Mouse (Mus musculus) midbrain, embryonic 13.5 days (tissue): Measurements from ENCODE around the gene Mef2c. TPM values are rescaled to one million over a fixed set of nuclear protein-coding genes. Genes with fewer than 3 reads are reported as not detected.

Source experiments
- ATAC-seq: fragments of 200-750 bp; cut with Nextera tagmentation; 2 replicates; pipeline ENCODE4 v1.8.0; 2017; ENCODE audit warnings: mild to moderate bottlenecking, moderate TSS enrichment, moderate library complexity
- H3K27ac ChIP-seq: fragments of 300-500 bp; sonication (generic); 2 replicates; pipeline ENCODE4 v1.5.1; 2015; ENCODE audit warnings: inconsistent platforms, mild to moderate bottlenecking, moderate library complexity
- H3K27me3 ChIP-seq: fragments of 300-500 bp; sonication (generic); 2 replicates; pipeline ENCODE4 v1.6.1; 2015; ENCODE audit warnings: mild to moderate bottlenecking, inconsistent platforms
- H3K36me3 ChIP-seq: fragments of 300-500 bp; sonication (generic); 2 replicates; pipeline ENCODE4 v1.6.1; 2015; ENCODE audit warnings: mild to moderate bottlenecking, inconsistent platforms
- H3K4me1 ChIP-seq: fragments of 300-500 bp; sonication (generic); replicated peaks from 2 replicates; pipeline ENCODE4 v1.6.1; 2015; ENCODE audit warnings: inconsistent platforms
- H3K4me2 ChIP-seq: fragments of 300-500 bp; sonication (generic); replicated peaks from 2 replicates; pipeline ENCODE4 v1.6.1; 2015; ENCODE audit warnings: moderate library complexity, mild to moderate bottlenecking, inconsistent platforms
- H3K4me3 ChIP-seq: fragments of 300-500 bp; sonication (generic); replicated peaks from 2 replicates; pipeline ENCODE4 v1.5.1; 2015; ENCODE audit warnings: mild to moderate bottlenecking, inconsistent platforms
- H3K9ac ChIP-seq: fragments of 300-500 bp; sonication (generic); replicated peaks from 2 replicates; pipeline ENCODE4 v1.6.1; 2015; ENCODE audit warnings: mild to moderate bottlenecking, inconsistent platforms
- H3K9me3 ChIP-seq: fragments of 300-500 bp; sonication (generic); 2 replicates; pipeline ENCODE4 v1.6.1; 2016; ENCODE audit warnings: mild to moderate bottlenecking, inconsistent platforms
- WGBS: fragments of 180-500 bp; shearing (Covaris S2); methylation state at CpG from one replicate; pipeline ENCODE4 v1.1.7; 2015; 5-methylcytosine and 5-hydroxymethylcytosine counted together
- polyA plus RNA-seq: library from polyadenylated mRNA; unstranded; fragments of >200 nt; fragmentation: Nextera tagmentation; extraction: Ambion mirVana; gene quantifications from 2 replicates; pipeline ENCODE4 v1.2.1, GENCODE M21; 2015

Gene Mef2c
- polyA plus RNA-seq, 1 experiment from 2014 or later: 15.2 TPM

DNA sequence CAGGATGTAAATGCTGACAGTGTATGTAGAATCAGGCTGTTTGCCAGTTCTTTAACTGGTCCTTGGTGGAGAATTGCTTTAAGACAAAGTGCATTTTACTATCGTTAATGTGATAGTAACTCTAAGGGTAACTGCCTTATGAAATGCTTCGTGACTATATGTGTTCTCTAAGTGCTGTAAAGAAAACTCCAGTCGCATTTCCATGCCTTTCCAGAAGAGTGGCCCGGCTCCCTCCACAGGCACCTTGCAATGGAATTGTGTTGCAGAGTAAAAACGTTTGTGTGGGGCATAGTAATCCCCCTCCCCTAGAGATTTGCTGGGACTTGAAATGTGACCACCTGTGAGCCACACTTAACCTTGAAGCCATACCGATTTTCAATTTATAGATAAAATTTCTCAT is 22.2 kb downstream of the Mef2c start:
- Histone ChIP-seq H3K27ac (no peak overlapping the region), H3K36me3 (no peaks in the 10 kb centered on the region), H3K4me1 (no peaks in the 10 kb centered on the region), H3K27me3 (peaks cover 21% of the 10 kb centered on the region), H3K4me3 (peak overlapping the region; percentile 66), H3K4me2 (peak overlapping the region; percentile 84; the same call in 1 of the 2 replicates), H3K9me3 (no peaks in the 10 kb centered on the region), H3K9ac (no peak overlapping the region)
- ATAC-seq: no peak
- 51% methylated on average over 6 of the region's 6 CpGs for WGBS

DNA sequence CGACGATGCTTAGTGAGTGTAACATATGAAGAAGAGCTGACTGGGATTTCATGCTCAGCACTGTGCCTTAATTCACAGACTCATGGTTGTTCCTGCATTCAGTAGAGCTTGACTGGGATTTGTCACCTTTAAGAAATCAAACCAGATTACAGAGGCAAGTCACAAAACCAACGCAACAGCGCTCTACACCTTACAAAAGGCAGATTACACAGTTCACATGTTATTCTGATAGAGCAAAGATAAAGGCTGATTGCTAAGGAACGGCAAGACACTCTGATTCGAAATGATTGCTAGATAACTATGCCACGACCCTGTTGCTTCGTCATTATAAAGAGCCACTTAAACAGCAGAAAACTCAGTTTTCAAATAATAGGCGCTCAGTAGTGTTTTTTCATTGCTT is 24.1 kb downstream of the Mef2c start:
- Histone ChIP-seq H3K27ac (no peak overlapping the region), H3K36me3 (no peaks in the 10 kb centered on the region), H3K27me3 (peaks cover 16% of the 10 kb centered on the region), H3K9me3 (no peaks in the 10 kb centered on the region), H3K4me2 (no peak overlapping the region), H3K4me1 (no peaks in the 10 kb centered on the region), H3K9ac (no peak overlapping the region), H3K4me3 (no peak overlapping the region)
- WGBS: 30% methylated on average over 9 of the region's 9 CpGs
- no peak for ATAC-seq

DNA sequence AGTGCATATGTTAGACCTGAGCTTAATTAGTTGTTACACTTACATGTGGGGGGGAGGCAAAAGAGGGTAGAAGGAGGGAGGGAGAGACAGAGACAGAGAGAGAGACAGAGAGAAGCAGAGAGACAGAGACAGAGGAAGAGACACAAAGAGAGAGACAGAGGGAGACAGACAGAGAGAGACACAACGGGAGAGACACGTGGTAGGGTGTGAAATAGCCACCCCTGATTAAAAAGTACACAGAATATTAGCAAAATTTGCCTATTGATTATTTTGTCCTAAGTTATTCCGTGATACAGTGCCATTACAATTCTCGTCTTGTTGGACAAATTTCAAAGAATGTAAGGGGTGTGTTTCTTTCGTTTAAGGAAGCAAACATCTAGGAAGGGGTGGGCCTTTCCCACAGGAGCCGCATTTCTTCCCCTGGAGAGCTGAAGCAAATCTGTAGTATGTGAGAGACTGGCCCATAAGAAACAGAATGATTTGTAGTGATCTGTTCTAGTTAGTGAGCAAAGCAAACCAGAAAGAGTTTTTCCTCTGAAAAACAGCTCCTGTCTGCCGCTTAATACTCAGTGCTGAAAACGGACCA is 26.0 kb downstream of the Mef2c start:
- Histone ChIP-seq H3K36me3 (no peaks in the 10 kb centered on the region), H3K4me2 (no peak overlapping the region), H3K9ac (no peak overlapping the region), H3K9me3 (no peaks in the 10 kb centered on the region), H3K4me3 (no peak overlapping the region), H3K27me3 (peaks cover 16% of the 10 kb centered on the region), H3K27ac (no peak overlapping the region), H3K4me1 (no peaks in the 10 kb centered on the region)
- no peak for ATAC-seq
- 83% methylated on average over 8 of the region's 8 CpGs for WGBS

DNA sequence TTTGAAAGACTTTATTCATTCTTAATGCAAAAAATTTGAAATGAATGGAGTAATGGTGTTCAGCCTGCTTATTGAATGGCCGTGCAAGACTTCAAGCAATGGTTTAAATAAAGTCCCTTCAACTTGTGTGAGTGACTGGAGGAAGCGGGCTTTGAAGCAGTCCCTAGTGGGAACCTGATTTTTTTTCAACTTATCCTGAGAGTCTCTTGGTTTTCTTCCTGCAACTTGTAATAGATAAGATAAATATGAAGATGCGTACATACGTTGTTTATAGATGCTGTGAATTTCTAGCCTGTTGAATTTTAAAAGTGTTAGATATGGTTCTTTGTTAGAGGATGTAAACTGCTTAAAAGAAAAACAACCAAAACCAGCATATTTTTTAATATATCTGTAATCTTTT is 27.1 kb downstream of the Mef2c start:
- H3K9ac ChIP-seq: no peak overlapping the region
- no peaks in the 10 kb centered on the region for H3K36me3 ChIP-seq
- no peak overlapping the region for H3K27ac ChIP-seq
- no peak overlapping the region for H3K4me3 ChIP-seq
- peaks cover 7% of the 10 kb centered on the region for H3K27me3 ChIP-seq
- 84% methylated on average over 4 of the region's 4 CpGs for WGBS
- H3K4me2 ChIP-seq: no peak overlapping the region
- no peaks in the 10 kb centered on the region for H3K9me3 ChIP-seq
- no peaks in the 10 kb centered on the region for H3K4me1 ChIP-seq
- ATAC-seq: no peak

DNA sequence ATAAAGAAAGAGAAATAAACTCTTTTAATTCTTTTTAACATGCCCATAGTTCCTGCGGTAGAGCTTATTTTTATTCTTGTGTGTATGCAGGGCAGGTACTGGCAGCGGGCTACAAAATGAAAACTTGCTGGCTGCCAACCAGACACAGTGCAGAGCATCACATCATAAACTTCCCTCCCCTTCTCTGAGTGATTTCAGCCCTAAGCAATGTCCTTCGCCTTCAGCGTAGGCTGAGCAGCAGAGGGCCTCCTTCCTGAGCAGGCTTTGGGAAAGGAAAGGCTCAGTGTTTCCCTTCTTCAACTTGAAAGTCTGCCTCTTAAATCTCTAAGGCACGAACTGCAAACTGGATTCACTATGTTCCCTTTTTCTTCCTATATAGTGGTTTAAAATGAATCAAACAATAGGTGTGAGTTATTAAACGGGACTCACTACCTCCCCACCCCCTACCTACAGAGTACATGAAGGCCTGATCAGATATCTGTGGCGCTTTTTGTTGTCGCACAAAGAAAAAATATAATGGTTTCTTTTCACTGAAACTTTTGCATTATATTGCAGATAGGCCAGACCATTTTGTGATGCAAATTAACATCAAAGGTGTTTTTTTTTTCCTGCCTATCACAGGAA is 28.2 kb downstream of the Mef2c start:
- H3K36me3 ChIP-seq: no peaks in the 10 kb centered on the region
- no peak overlapping the region for H3K9ac ChIP-seq
- no peak for ATAC-seq
- no peak overlapping the region for H3K27ac ChIP-seq
- H3K4me1 ChIP-seq: no peaks in the 10 kb centered on the region
- peaks cover 3% of the 10 kb centered on the region for H3K27me3 ChIP-seq
- 59% methylated on average over 8 of the region's 8 CpGs for WGBS
- no peak overlapping the region for H3K4me2 ChIP-seq
- no peak overlapping the region for H3K4me3 ChIP-seq
- no peaks in the 10 kb centered on the region for H3K9me3 ChIP-seq

DNA sequence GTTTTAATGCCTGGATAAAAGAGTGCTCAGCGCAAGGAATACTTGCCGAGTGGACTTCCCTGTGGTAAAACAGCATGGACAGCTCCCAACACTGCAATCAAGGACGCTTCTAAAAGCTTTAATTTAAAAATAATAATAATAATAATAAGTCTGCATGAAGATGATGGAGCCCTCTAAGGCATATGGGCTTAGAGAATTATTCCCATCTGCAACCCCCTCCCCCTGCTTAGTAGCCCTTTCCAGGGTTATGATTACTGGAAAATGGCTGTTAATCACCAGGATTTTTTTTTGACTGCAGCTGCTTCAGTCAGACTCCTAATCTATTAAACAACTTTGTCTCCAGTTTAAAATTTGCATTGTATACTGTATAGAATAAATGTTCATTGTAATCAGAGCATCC is 32.5 kb downstream of the Mef2c start:
- Histone ChIP-seq H3K27me3 (no peaks in the 10 kb centered on the region), H3K27ac (no peak overlapping the region), H3K36me3 (no peaks in the 10 kb centered on the region), H3K9ac (no peak overlapping the region), H3K4me1 (no peaks in the 10 kb centered on the region), H3K9me3 (no peaks in the 10 kb centered on the region), H3K4me3 (no peak overlapping the region), H3K4me2 (no peak overlapping the region)
- ATAC-seq: no peak
- 75% methylated on average over 3 of the region's 3 CpGs for WGBS

DNA sequence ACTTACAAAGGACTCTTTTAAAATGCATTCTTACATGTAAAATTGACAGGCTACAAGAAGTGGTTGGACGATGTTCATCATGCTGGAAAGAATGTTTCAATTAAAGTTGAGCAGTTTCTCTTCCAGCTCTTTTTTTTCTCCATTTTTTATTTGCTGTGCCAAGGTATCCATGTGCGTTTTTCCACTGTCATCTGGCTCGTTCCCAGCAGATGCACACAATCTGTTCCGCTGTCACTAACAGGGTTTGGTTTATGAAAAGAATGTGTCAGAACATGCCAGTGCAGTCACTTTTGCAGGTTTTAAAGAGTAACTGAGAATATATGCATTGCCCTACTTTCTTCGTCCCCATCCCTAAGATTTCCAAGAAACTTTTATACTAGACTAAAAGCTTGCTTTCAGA is 33.3 kb downstream of the Mef2c start:
- 73% methylated on average over 5 of the region's 5 CpGs for WGBS
- no peaks in the 10 kb centered on the region for H3K4me1 ChIP-seq

DNA sequence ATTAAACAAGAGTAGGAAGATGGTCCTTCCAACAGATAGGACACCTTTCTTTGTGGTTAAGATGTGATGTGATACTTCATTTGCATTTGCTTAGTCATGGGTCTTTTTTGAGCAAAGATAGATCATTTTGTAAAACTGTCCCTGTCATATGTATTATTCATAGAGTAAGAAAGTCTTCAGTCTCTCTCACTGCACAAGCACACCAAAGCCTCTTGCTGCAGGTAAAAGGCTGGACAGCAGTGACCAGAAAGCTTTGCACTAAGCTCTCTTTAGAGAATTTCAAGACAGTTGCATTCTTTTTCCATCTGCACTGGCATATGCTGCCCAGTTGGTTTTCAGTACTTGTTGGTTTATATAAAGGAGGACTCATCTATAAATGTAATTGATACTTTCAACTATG is 36.1 kb downstream of the Mef2c start:
- H3K27me3 ChIP-seq: no peaks in the 10 kb centered on the region
- H3K4me3 ChIP-seq: no peak overlapping the region
- H3K9ac ChIP-seq: no peak overlapping the region
- H3K27ac ChIP-seq: no peak overlapping the region
- H3K9me3 ChIP-seq: no peaks in the 10 kb centered on the region
- no peak for ATAC-seq
- no peak overlapping the region for H3K4me2 ChIP-seq
- no peaks in the 10 kb centered on the region for H3K4me1 ChIP-seq
- no peaks in the 10 kb centered on the region for H3K36me3 ChIP-seq

More for the DNA sequence above, 33.3 kb downstream of the Mef2c start:
- no peak for ATAC-seq
- Histone ChIP-seq H3K4me2 (no peak overlapping the region), H3K9ac (no peak overlapping the region), H3K27ac (no peak overlapping the region), H3K4me3 (no peak overlapping the region), H3K36me3 (no peaks in the 10 kb centered on the region), H3K27me3 (no peaks in the 10 kb centered on the region), H3K9me3 (no peaks in the 10 kb centered on the region)

DNA sequence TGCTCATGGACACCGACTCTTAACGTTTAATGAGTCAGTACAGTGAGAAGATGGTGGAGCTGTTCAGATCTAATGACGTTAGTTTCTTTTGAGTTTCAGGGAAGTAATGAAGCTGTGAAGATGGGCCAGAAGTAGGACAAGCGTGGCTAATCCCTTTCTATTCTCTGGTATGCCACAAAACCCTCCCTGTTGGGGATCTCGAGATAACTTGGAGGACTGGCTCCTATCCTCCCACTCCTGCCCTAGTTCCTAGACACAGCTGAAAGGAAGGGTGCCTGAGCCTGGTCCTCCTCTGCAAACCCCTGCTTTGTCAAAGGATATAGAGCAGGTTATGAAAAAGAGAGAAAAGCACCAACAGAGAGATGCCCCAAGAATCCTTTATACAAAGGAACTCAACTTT is 38.8 kb downstream of the Mef2c start:
- Histone ChIP-seq H3K4me3 (no peak overlapping the region), H3K4me2 (no peak overlapping the region), H3K9ac (no peak overlapping the region), H3K27me3 (no peaks in the 10 kb centered on the region), H3K9me3 (no peaks in the 10 kb centered on the region), H3K4me1 (no peaks in the 10 kb centered on the region), H3K36me3 (no peaks in the 10 kb centered on the region), H3K27ac (no peak overlapping the region)
- WGBS: 26% methylated on average over 5 of the region's 5 CpGs
- ATAC-seq: no peak

DNA sequence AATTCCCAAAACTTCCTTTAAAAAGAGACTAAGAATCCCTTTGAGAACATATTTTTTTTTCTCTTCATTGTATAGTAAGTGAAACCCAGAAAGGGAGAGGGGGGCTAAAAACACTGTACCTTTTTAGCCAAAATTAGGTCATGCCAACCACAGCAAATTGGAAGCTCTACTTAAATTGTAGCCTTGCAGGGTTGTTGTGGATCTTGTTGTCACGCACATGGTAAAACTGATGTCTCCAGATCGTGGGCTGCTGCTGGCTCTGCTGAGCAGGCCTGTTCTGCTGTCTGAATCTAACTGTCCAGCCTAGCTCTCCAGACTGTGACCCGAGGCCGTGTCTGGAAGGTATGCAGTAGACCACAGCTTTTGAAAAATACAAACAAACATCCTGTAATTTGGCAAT is 40.9 kb downstream of the Mef2c start:
- Histone ChIP-seq H3K9me3 (no peaks in the 10 kb centered on the region), H3K27me3 (no peaks in the 10 kb centered on the region), H3K4me2 (no peak overlapping the region), H3K36me3 (no peaks in the 10 kb centered on the region), H3K27ac (no peak overlapping the region), H3K4me3 (no peak overlapping the region), H3K9ac (no peak overlapping the region), H3K4me1 (no peaks in the 10 kb centered on the region)
- 82% methylated on average over 4 of the region's 4 CpGs for WGBS
- ATAC-seq: no peak

DNA sequence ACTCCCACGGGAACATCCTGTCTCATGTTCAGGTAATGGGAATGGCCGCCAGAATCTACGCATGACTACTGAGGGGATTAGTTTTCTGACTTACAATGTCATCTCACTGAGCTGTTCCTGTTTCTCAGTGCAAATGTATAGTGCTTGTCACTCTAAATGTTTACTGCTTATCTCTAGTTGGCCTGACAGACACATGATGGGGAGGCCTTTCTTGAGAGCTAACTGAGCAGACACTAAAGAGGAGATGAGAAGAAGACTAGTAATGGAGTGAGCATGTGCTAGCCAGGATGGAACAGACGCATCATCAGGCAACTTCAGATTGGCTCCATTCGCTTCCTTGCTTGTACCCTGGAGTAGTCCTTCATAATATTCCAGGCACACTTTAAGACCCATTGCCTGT is 43.0 kb downstream of the Mef2c start:
- no peaks in the 10 kb centered on the region for H3K9me3 ChIP-seq
- no peak overlapping the region for H3K4me3 ChIP-seq
- 93% methylated on average over 5 of the region's 5 CpGs for WGBS
- H3K4me2 ChIP-seq: no peak overlapping the region
- H3K9ac ChIP-seq: no peak overlapping the region
- no peak for ATAC-seq
- no peaks in the 10 kb centered on the region for H3K27me3 ChIP-seq
- no peak overlapping the region for H3K27ac ChIP-seq
- H3K36me3 ChIP-seq: no peaks in the 10 kb centered on the region
- H3K4me1 ChIP-seq: no peaks in the 10 kb centered on the region

DNA sequence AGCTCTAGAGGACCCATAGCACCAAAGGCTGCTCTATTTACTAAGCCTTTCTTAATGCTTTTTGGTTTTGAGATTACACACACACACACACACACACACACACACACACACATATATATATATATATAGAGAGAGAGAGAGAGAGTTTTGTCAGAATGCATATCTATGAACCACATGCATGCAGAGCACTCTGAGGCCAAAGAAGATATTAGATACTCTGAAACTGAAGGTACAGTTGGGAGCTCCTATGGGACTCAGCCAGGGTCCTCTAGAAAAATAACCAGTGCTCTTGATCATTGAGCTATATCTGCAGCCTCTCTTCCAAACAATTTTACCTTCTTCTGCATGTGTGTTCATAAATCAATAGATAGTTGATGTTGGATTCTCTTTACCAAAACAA is 47.4 kb downstream of the Mef2c start:
- H3K4me1 ChIP-seq: no peaks in the 10 kb centered on the region
- no peaks in the 10 kb centered on the region for H3K36me3 ChIP-seq
- H3K9ac ChIP-seq: no peak overlapping the region
- no peak overlapping the region for H3K4me3 ChIP-seq
- no peak overlapping the region for H3K27ac ChIP-seq
- H3K27me3 ChIP-seq: no peaks in the 10 kb centered on the region
- H3K4me2 ChIP-seq: no peak overlapping the region
- H3K9me3 ChIP-seq: no peaks in the 10 kb centered on the region
- ATAC-seq: no peak

DNA sequence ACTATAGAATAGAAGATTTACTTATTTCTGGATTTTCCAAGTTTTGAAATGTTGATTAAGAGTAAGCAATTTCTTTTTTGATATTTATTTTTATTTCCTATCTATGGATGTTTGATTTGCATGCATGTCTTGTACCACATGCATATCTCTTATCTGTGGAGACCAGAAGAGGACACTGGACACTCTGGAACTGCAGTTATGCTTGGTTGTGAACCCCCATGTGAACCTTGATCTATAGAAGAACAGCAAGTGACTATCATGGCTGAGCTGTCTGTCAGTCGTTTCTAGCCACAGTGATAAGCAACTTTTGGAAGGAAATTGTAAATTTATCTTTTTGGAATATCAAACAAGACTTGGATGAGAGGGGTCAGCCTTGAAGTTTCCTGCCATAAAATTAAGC is 48.2 kb downstream of the Mef2c start:
- WGBS: 84% methylated on average over 1 of the region's 1 CpGs
- no peak for ATAC-seq
- Histone ChIP-seq H3K4me1 (no peaks in the 10 kb centered on the region), H3K36me3 (no peaks in the 10 kb centered on the region), H3K9ac (no peak overlapping the region), H3K27ac (no peak overlapping the region), H3K4me2 (no peak overlapping the region), H3K27me3 (no peaks in the 10 kb centered on the region), H3K9me3 (no peaks in the 10 kb centered on the region), H3K4me3 (no peak overlapping the region)
